Mouse (Mus musculus) megakaryocyte, embryonic 14.5 days (primary cell): ENCODE measurements around the gene Snx25.

ENCODE experiments used
- FLI1 ChIP-seq: IDR thresholded peaks from 2 replicates; pipeline ENCODE4 v1.6.1; 2012; ENCODE audit warnings: low read length, inconsistent platforms, mixed read lengths
- GATA1 ChIP-seq: IDR thresholded peaks from 3 replicates; pipeline ENCODE4 v1.6.1; 2012; ENCODE audit warnings: mixed read lengths, low read length, inconsistent platforms, borderline replicate concordance

GRCm38 (mm10) chr8:46146173-46146572 is 5.8 kb downstream of the Snx25 start:
- TF ChIP-seq GATA1 = no peak
- no peak for TF ChIP-seq FLI1
